Mouse (Mus musculus) liver, embryonic 12.5 days (tissue): ENCODE measurements at regions not wholly inside any gene's neighbourhood (a gene's known extent, or its start where the extent isn't known, plus 50 kb on each side); places are given as distances from the start of the nearest gene placed in this dataset.

Experiments
- ATAC-seq: fragments of 200-750 bp; cut with Nextera tagmentation; 2 replicates; pipeline ENCODE4 v1.8.0; 2017; ENCODE audit warnings: moderate number of reproducible peaks, mild to moderate bottlenecking, moderate library complexity
- H3K27ac ChIP-seq: fragments of 300-500 bp; sonication (generic); 2 replicates; pipeline ENCODE4 v1.5.1; 2016; ENCODE audit warnings: mild to moderate bottlenecking
- H3K27me3 ChIP-seq: fragments of 300-500 bp; sonication (generic); replicated peaks from 2 replicates; pipeline ENCODE4 v1.6.1; 2016; ENCODE audit warnings: mild to moderate bottlenecking, moderate library complexity
- H3K36me3 ChIP-seq: fragments of 300-500 bp; sonication (generic); 2 replicates; pipeline ENCODE4 v1.6.1; 2016; ENCODE audit warnings: mild to moderate bottlenecking, moderate library complexity
- H3K4me1 ChIP-seq: fragments of 300-500 bp; sonication (generic); 2 replicates; pipeline ENCODE4 v1.6.1; 2016
- H3K4me2 ChIP-seq: fragments of 300-500 bp; sonication (generic); 2 replicates; pipeline ENCODE4 v1.6.1; 2016; ENCODE audit warnings: mild to moderate bottlenecking, moderate library complexity
- H3K4me3 ChIP-seq: fragments of 300-500 bp; sonication (generic); 2 replicates; pipeline ENCODE4 v1.5.1; 2016; ENCODE audit warnings: mild to moderate bottlenecking, moderate library complexity
- H3K9ac ChIP-seq: fragments of 300-500 bp; sonication (generic); 2 replicates; pipeline ENCODE4 v1.6.1; 2016; ENCODE audit warnings: mild to moderate bottlenecking, moderate library complexity
- H3K9me3 ChIP-seq: fragments of 300-500 bp; sonication (generic); replicated peaks from 2 replicates; pipeline ENCODE4 v1.6.1; 2016; ENCODE audit warnings: mild to moderate bottlenecking, moderate library complexity
- WGBS: fragments of 180-500 bp; shearing (Covaris S2); methylation state at CpG from one replicate; pipeline ENCODE4 v1.1.7; 2016; ENCODE audit not compliant: insufficient replicate concordance; 5-methylcytosine and 5-hydroxymethylcytosine counted together

- Histone ChIP-seq H3K4me3 (no peak overlapping the region), H3K4me2 (no peak overlapping the region), H3K27me3 (no peaks in the 10 kb centered on the region), H3K36me3 (no peaks in the 10 kb centered on the region), H3K27ac (no peak overlapping the region), H3K4me1 (peaks cover 11% of the 10 kb centered on the region; the same call in 1 of the 2 replicates), H3K9ac (no peak overlapping the region), H3K9me3 (no peaks in the 10 kb centered on the region)
- WGBS, result 44% methylated on average over 4 of the region's 4 CpGs
- no peak for ATAC-seq
Measured at GRCm38 (mm10) chr13:107866825-107867224, 177.4 kb upstream of the Smim15 start.

- no peak overlapping the region for H3K4me2 ChIP-seq
- peaks cover 12% of the 10 kb centered on the region for H3K4me1 ChIP-seq
- H3K27ac ChIP-seq, result no peak overlapping the region
- no peaks in the 10 kb centered on the region for H3K36me3 ChIP-seq
- no peak overlapping the region for H3K4me3 ChIP-seq
- H3K27me3 ChIP-seq, result no peaks in the 10 kb centered on the region
- no peaks in the 10 kb centered on the region for H3K9me3 ChIP-seq
- no peak overlapping the region for H3K9ac ChIP-seq
- 52% methylated on average over 11 of the region's 11 CpGs for WGBS
- ATAC-seq, result no peak
Measured at GRCm38 (mm10) chr13:107862793-107863654, 181.2 kb upstream of the Smim15 start.

GRCm38 (mm10) chr13:107861384-107862134 is 182.7 kb upstream of the Smim15 start:
- no peaks in the 10 kb centered on the region for H3K9me3 ChIP-seq
- H3K4me1 ChIP-seq, result peaks cover 12% of the 10 kb centered on the region
- H3K27ac ChIP-seq, result no peak overlapping the region
- 77% methylated on average over 17 of the region's 17 CpGs for WGBS
- no peak for ATAC-seq
- H3K36me3 ChIP-seq, result no peaks in the 10 kb centered on the region
- no peak overlapping the region for H3K4me3 ChIP-seq
- no peaks in the 10 kb centered on the region for H3K27me3 ChIP-seq
- no peak overlapping the region for H3K4me2 ChIP-seq
- H3K9ac ChIP-seq, result no peak overlapping the region

GRCm38 (mm10) chr13:107857043-107857755 is 187.0 kb upstream of the Smim15 start:
- H3K9ac ChIP-seq, result no peak overlapping the region
- H3K4me2 ChIP-seq, result no peak overlapping the region
- peaks cover 5% of the 10 kb centered on the region for H3K4me1 ChIP-seq
- H3K4me3 ChIP-seq, result no peak overlapping the region
- H3K27ac ChIP-seq, result no peak overlapping the region
- no peak for ATAC-seq
- 77% methylated on average over 13 of the region's 13 CpGs for WGBS
- no peaks in the 10 kb centered on the region for H3K36me3 ChIP-seq
- no peaks in the 10 kb centered on the region for H3K9me3 ChIP-seq
- H3K27me3 ChIP-seq, result no peaks in the 10 kb centered on the region

- Histone ChIP-seq H3K27me3 (no peaks in the 10 kb centered on the region), H3K4me3 (no peak overlapping the region), H3K27ac (no peak overlapping the region), H3K36me3 (no peaks in the 10 kb centered on the region), H3K9ac (no peak overlapping the region), H3K4me2 (no peak overlapping the region), H3K4me1 (peaks cover 13% of the 10 kb centered on the region), H3K9me3 (no peaks in the 10 kb centered on the region)
- WGBS, result 71% methylated on average over 8 of the region's 8 CpGs
- no peak for ATAC-seq
Measured at GRCm38 (mm10) chr13:107850907-107851560, 193.2 kb upstream of the Smim15 start.

- Histone ChIP-seq H3K27ac (no peak overlapping the region), H3K27me3 (no peaks in the 10 kb centered on the region), H3K36me3 (no peaks in the 10 kb centered on the region), H3K9ac (no peak overlapping the region), H3K4me2 (no peak overlapping the region), H3K9me3 (no peaks in the 10 kb centered on the region), H3K4me1 (peaks cover 20% of the 10 kb centered on the region), H3K4me3 (no peak overlapping the region)
- no peak for ATAC-seq
- whole genome bisulfite sequencing, result 50% methylated on average over 7 of the region's 7 CpGs
Measured at GRCm38 (mm10) chr13:107848871-107849270, 195.4 kb upstream of the Smim15 start.

- Histone ChIP-seq H3K9me3 (no peaks in the 10 kb centered on the region), H3K4me3 (no peak overlapping the region), H3K36me3 (no peaks in the 10 kb centered on the region), H3K27ac (no peak overlapping the region), H3K4me2 (peak overlapping the region; percentile 3; the same call in 1 of the 2 replicates), H3K9ac (no peak overlapping the region), H3K27me3 (no peaks in the 10 kb centered on the region), H3K4me1 (peaks cover 23% of the 10 kb centered on the region)
- ATAC-seq, result no peak
- 48% methylated on average over 18 of the region's 18 CpGs for WGBS
Measured at GRCm38 (mm10) chr13:107847179-107848012, 196.8 kb upstream of the Smim15 start.

- H3K9me3 ChIP-seq, result no peaks in the 10 kb centered on the region
- peaks cover 25% of the 10 kb centered on the region for H3K4me1 ChIP-seq
- H3K36me3 ChIP-seq, result no peaks in the 10 kb centered on the region
- 68% methylated on average over 10 of the region's 10 CpGs for WGBS
- ATAC-seq, result no peak
- no peak overlapping the region for H3K9ac ChIP-seq
- H3K27me3 ChIP-seq, result no peaks in the 10 kb centered on the region
- H3K4me3 ChIP-seq, result no peak overlapping the region
- H3K27ac ChIP-seq, result no peak overlapping the region
- no peak overlapping the region for H3K4me2 ChIP-seq
Measured at GRCm38 (mm10) chr13:107846621-107847178, 197.5 kb upstream of the Smim15 start.

GRCm38 (mm10) chr13:107845838-107846237 is 198.4 kb upstream of the Smim15 start:
- Histone ChIP-seq H3K27me3 (no peaks in the 10 kb centered on the region), H3K9me3 (no peaks in the 10 kb centered on the region), H3K4me1 (peaks cover 28% of the 10 kb centered on the region), H3K27ac (no peak overlapping the region), H3K4me3 (no peak overlapping the region), H3K9ac (no peak overlapping the region), H3K36me3 (no peaks in the 10 kb centered on the region), H3K4me2 (no peak overlapping the region)
- ATAC-seq, result no peak
- 66% methylated on average over 4 of the region's 4 CpGs for WGBS

GRCm38 (mm10) chr13:107844085-107844484 is 200.2 kb upstream of the Smim15 start:
- Histone ChIP-seq H3K27me3 (no peaks in the 10 kb centered on the region), H3K36me3 (no peaks in the 10 kb centered on the region), H3K9me3 (no peaks in the 10 kb centered on the region), H3K4me1 (peaks cover 24% of the 10 kb centered on the region), H3K27ac (no peak overlapping the region), H3K9ac (no peak overlapping the region), H3K4me3 (no peak overlapping the region), H3K4me2 (no peak overlapping the region)
- 49% methylated on average over 4 of the region's 4 CpGs for WGBS
- ATAC-seq, result no peak
